ENCODE assay signal across 16 mouse cellular contexts in genomic region chr4:125211459-125212175, GRCm38 (mm10).
DNase-seq lines count a peak whose midpoint lies in the region; ATAC-seq and TF ChIP-seq lines count a peak whose summit lies in the region.
"Had no signal": no experiment of that assay in that cellular context is flagged by ENCODE, and none has a peak within 500 bp of the region (broad histone marks: within the 10 kb centered on the region; RNA-seq: fewer than 3 reads in every experiment).

No protein-coding gene starts in this region.

- no peak for TF ChIP-seq EP300 in heart, postnatal 0 days (IDR thresholded peaks at IDR 0.05; ENCODE audit: low read depth)
- TF ChIP-seq EP300 in stomach, postnatal 0 days (optimal IDR thresholded peaks at IDR 0.05): no peak

- peaks cover 8% of the 10 kb centered on the region; the same call in 1 of the 2 replicates for H3K9me3 ChIP-seq in heart, postnatal 0 days (replicated peaks; ENCODE audit: control insufficient read depth, low read length)
- no peaks in the 10 kb centered on the region for H3K9me3 ChIP-seq in stomach, embryonic 15.5 days
- H3K9me3 ChIP-seq in stomach, postnatal 0 days (ENCODE audit: control insufficient read depth, low read length): no peaks in the 10 kb centered on the region
- H3K9me3 ChIP-seq in kidney, embryonic 16.5 days (ENCODE audit: low read length): peaks cover 10% of the 10 kb centered on the region; the same call in 1 of the 2 replicates
- H3K9me3 ChIP-seq in stomach, embryonic 16.5 days (replicated peaks; ENCODE audit: control insufficient read depth, low read length): no peaks in the 10 kb centered on the region
- no peaks in the 10 kb centered on the region for H3K9me3 ChIP-seq in liver, embryonic 11.5 days (ENCODE audit: control insufficient read depth, low read length)
- peaks cover 7% of the 10 kb centered on the region; the same call in 1 of the 2 replicates for H3K9me3 ChIP-seq in midbrain, embryonic 11.5 days (ENCODE audit: control insufficient read depth, low read length)
- H3K9me3 ChIP-seq: liver, embryonic 13.5 days had no signal

- H3K9ac ChIP-seq in heart, postnatal 0 days (replicated peaks; ENCODE audit: low read depth, low read length): no peak overlapping the region
- no peak overlapping the region for H3K9ac ChIP-seq in stomach, embryonic 15.5 days
- no peak overlapping the region for H3K9ac ChIP-seq in stomach, postnatal 0 days (ENCODE audit: low read length)
- H3K9ac ChIP-seq in kidney, embryonic 16.5 days (replicated peaks; ENCODE audit: low read length): no peak overlapping the region
- no peak overlapping the region for H3K9ac ChIP-seq in stomach, embryonic 16.5 days (ENCODE audit: low read length)
- no peak overlapping the region for H3K9ac ChIP-seq in liver, embryonic 11.5 days (ENCODE audit: low read depth, low read length)
- no peak overlapping the region for H3K9ac ChIP-seq in midbrain, embryonic 11.5 days (ENCODE audit: low read length)
- H3K9ac ChIP-seq: forebrain, postnatal 0 days; liver, embryonic 13.5 days; neural tube, embryonic 13.5 days had no signal

- H3K27ac ChIP-seq in heart, postnatal 0 days (ENCODE audit: low read depth): no peak overlapping the region
- H3K27ac ChIP-seq in stomach, embryonic 15.5 days: no peak overlapping the region
- no peak overlapping the region for H3K27ac ChIP-seq in stomach, postnatal 0 days (replicated peaks)
- H3K27ac ChIP-seq in kidney, embryonic 16.5 days (ENCODE audit: low read length): no peak overlapping the region
- H3K27ac ChIP-seq in stomach, embryonic 16.5 days (ENCODE audit: low read length): no peak overlapping the region
- H3K27ac ChIP-seq in liver, embryonic 11.5 days (ENCODE audit: low read depth, low read length): no peak overlapping the region
- no peak overlapping the region for H3K27ac ChIP-seq in midbrain, embryonic 11.5 days (ENCODE audit: low read depth, low read length)
- H3K27ac ChIP-seq: layer of hippocampus, adult 2 months; liver, embryonic 13.5 days; neural tube, embryonic 13.5 days had no signal

- no peak for TF ChIP-seq CTCF in heart, postnatal 0 days (IDR thresholded peaks at IDR 0.05; ENCODE audit: low read depth)
- no peak for TF ChIP-seq CTCF in stomach, postnatal 0 days (IDR thresholded peaks at IDR 0.05; ENCODE audit: low read depth)

- H3K36me3 ChIP-seq in heart, postnatal 0 days (replicated peaks; ENCODE audit: control insufficient read depth, insufficient read depth, low read length): no peaks in the 10 kb centered on the region
- no peaks in the 10 kb centered on the region for H3K36me3 ChIP-seq in stomach, embryonic 15.5 days
- no peaks in the 10 kb centered on the region for H3K36me3 ChIP-seq in stomach, postnatal 0 days (ENCODE audit: control insufficient read depth, insufficient read depth, low read length)
- H3K36me3 ChIP-seq in kidney, embryonic 16.5 days (ENCODE audit: insufficient read depth, low read length): no peaks in the 10 kb centered on the region
- no peaks in the 10 kb centered on the region for H3K36me3 ChIP-seq in stomach, embryonic 16.5 days (ENCODE audit: control insufficient read depth, insufficient read depth, low read length)
- no peaks in the 10 kb centered on the region for H3K36me3 ChIP-seq in liver, embryonic 11.5 days (ENCODE audit: control insufficient read depth, insufficient read depth, low read length)
- H3K36me3 ChIP-seq in midbrain, embryonic 11.5 days (ENCODE audit: control insufficient read depth, insufficient read depth, low read length): no peaks in the 10 kb centered on the region
- H3K36me3 ChIP-seq: liver, embryonic 13.5 days had no signal

- no peak for DNase-seq in heart, postnatal 0 days (ENCODE audit: low spot score)
- DNase-seq in heart, postnatal 36 days: no peak
- no peak for DNase-seq in stomach, postnatal 0 days (ENCODE audit: low spot score)
- no peak for DNase-seq in liver, embryonic 11.5 days (ENCODE audit: low spot score)
- no peak for DNase-seq in midbrain, embryonic 11.5 days (ENCODE audit: low spot score, missing footprints)
- DNase-seq: cerebellum, adult 11-12 months; forebrain, postnatal 0 days; gastrocnemius, postnatal 25 days; liver, embryonic 13.5 days; thymus, adult 2 months had no signal

- H3K4me2 ChIP-seq in heart, postnatal 0 days (ENCODE audit: low read depth, low read length): no peak overlapping the region
- no peak overlapping the region for H3K4me2 ChIP-seq in stomach, embryonic 15.5 days
- H3K4me2 ChIP-seq in stomach, postnatal 0 days (replicated peaks; ENCODE audit: low read depth): no peak overlapping the region
- no peak overlapping the region for H3K4me2 ChIP-seq in kidney, embryonic 16.5 days (replicated peaks; ENCODE audit: low read depth, low read length)
- no peak overlapping the region for H3K4me2 ChIP-seq in stomach, embryonic 16.5 days (ENCODE audit: low read depth, low read length)
- H3K4me2 ChIP-seq in liver, embryonic 11.5 days: no peak overlapping the region
- H3K4me2 ChIP-seq in midbrain, embryonic 11.5 days: no peak overlapping the region
- H3K4me2 ChIP-seq: liver, embryonic 13.5 days; neural tube, embryonic 13.5 days had no signal

- no peaks in the 10 kb centered on the region for H3K4me1 ChIP-seq in heart, postnatal 0 days (ENCODE audit: control insufficient read depth, insufficient read depth)
- no peaks in the 10 kb centered on the region for H3K4me1 ChIP-seq in stomach, embryonic 15.5 days
- no peaks in the 10 kb centered on the region for H3K4me1 ChIP-seq in stomach, postnatal 0 days (replicated peaks; ENCODE audit: control insufficient read depth, insufficient read depth)
- no peaks in the 10 kb centered on the region for H3K4me1 ChIP-seq in kidney, embryonic 16.5 days (ENCODE audit: insufficient read depth, low read length)
- H3K4me1 ChIP-seq in stomach, embryonic 16.5 days (ENCODE audit: control insufficient read depth, insufficient read depth, low read length): no peaks in the 10 kb centered on the region
- H3K4me1 ChIP-seq in liver, embryonic 11.5 days (replicated peaks; ENCODE audit: control insufficient read depth, insufficient read depth, low read length): no peaks in the 10 kb centered on the region
- no peaks in the 10 kb centered on the region for H3K4me1 ChIP-seq in midbrain, embryonic 11.5 days (ENCODE audit: control insufficient read depth, insufficient read depth, low read length)
- H3K4me1 ChIP-seq: liver, embryonic 13.5 days had no signal

- intact Hi-C loops in heart, postnatal 36 days (cut with DNase I): no loop called here

- no peaks in the 10 kb centered on the region for H3K27me3 ChIP-seq in heart, postnatal 0 days (ENCODE audit: control insufficient read depth, insufficient read depth, low read length)
- no peaks in the 10 kb centered on the region for H3K27me3 ChIP-seq in stomach, embryonic 15.5 days (replicated peaks)
- H3K27me3 ChIP-seq in stomach, postnatal 0 days (ENCODE audit: control insufficient read depth, insufficient read depth, low read length): no peaks in the 10 kb centered on the region
- H3K27me3 ChIP-seq in kidney, embryonic 16.5 days (ENCODE audit: insufficient read depth, low read length): 0 out of 2 replicates have a peak, but pooled peaks cover 2% of the 10 kb centered on the region
- no peaks in the 10 kb centered on the region for H3K27me3 ChIP-seq in stomach, embryonic 16.5 days (ENCODE audit: control insufficient read depth, insufficient read depth, low read length)
- H3K27me3 ChIP-seq in liver, embryonic 11.5 days (replicated peaks; ENCODE audit: control insufficient read depth, insufficient read depth, low read length): no peaks in the 10 kb centered on the region
- H3K27me3 ChIP-seq in midbrain, embryonic 11.5 days (ENCODE audit: control insufficient read depth, insufficient read depth, low read length): no peaks in the 10 kb centered on the region
- H3K27me3 ChIP-seq: liver, embryonic 13.5 days had no signal

- no peak overlapping the region for H3K4me3 ChIP-seq in heart, postnatal 0 days (ENCODE audit: low read depth, low read length)
- H3K4me3 ChIP-seq in stomach, embryonic 15.5 days (replicated peaks): no peak overlapping the region
- H3K4me3 ChIP-seq in stomach, postnatal 0 days (ENCODE audit: low read depth, low read length): no peak overlapping the region
- no peak overlapping the region for H3K4me3 ChIP-seq in kidney, embryonic 16.5 days (ENCODE audit: low read length)
- no peak overlapping the region for H3K4me3 ChIP-seq in stomach, embryonic 16.5 days (replicated peaks; ENCODE audit: low read length)
- H3K4me3 ChIP-seq in liver, embryonic 11.5 days (ENCODE audit: low read depth, low read length): no peak overlapping the region
- H3K4me3 ChIP-seq in midbrain, embryonic 11.5 days (ENCODE audit: low read depth, low read length): no peak overlapping the region
- H3K4me3 ChIP-seq: layer of hippocampus, adult 2 months; liver, embryonic 13.5 days; neural tube, embryonic 13.5 days had no signal

- peak; percentile 27; the same call in 1 of the 2 replicates for ATAC-seq in heart, postnatal 0 days (ENCODE audit: insufficient read depth, low read depth)
- ATAC-seq in stomach, embryonic 15.5 days (ENCODE audit: insufficient read depth, low FRiP score, low read depth): 0 out of 2 replicates have a peak, but pooled peaks have one; percentile 14
- no peak for ATAC-seq in stomach, postnatal 0 days (ENCODE audit: low FRiP score, low TSS enrichment)
- ATAC-seq in kidney, embryonic 16.5 days (ENCODE audit: low FRiP score, low TSS enrichment): 0 out of 2 replicates have a peak, but pooled peaks have one; percentile 19
- peak; percentile 21; the same call in 1 of the 2 replicates for ATAC-seq in stomach, embryonic 16.5 days (ENCODE audit: insufficient read depth, low FRiP score)
- no peak for ATAC-seq in liver, embryonic 11.5 days (replicated peaks; ENCODE audit: low FRiP score)
- no peak for ATAC-seq in midbrain, embryonic 11.5 days (ENCODE audit: low FRiP score)
- ATAC-seq: activated CD4-positive, CD25-positive, alpha-beta regulatory T cell, adult 4 months; forebrain, postnatal 0 days had no signal

- 27% methylated on average over 4 of the region's 4 CpGs for WGBS in heart, postnatal 0 days
- WGBS in stomach, embryonic 15.5 days: 21% methylated on average over 4 of the region's 4 CpGs
- WGBS in stomach, postnatal 0 days: 17% methylated on average over 4 of the region's 4 CpGs
- WGBS in kidney, embryonic 16.5 days: 32% methylated on average over 4 of the region's 4 CpGs
- WGBS in stomach, embryonic 16.5 days: 23% methylated on average over 4 of the region's 4 CpGs
- 31% methylated on average over 4 of the region's 4 CpGs for WGBS in liver, embryonic 11.5 days
- 59% methylated on average over 4 of the region's 4 CpGs for WGBS in midbrain, embryonic 11.5 days

Comparison
In these comparisons a context has a peak if more than half of its experiments do, and no peak if none do; other contexts are left out.
1. ATAC-seq: peak in heart, postnatal 0 days (single experiment), stomach, embryonic 15.5 days (single experiment), kidney, embryonic 16.5 days (single experiment) and stomach, embryonic 16.5 days (single experiment); none in stomach, postnatal 0 days (single experiment), liver, embryonic 11.5 days (single experiment) and midbrain, embryonic 11.5 days (single experiment).